Comparison of ENCODE assay signal across 8 mouse cellular contexts in the genomic region with DNA sequence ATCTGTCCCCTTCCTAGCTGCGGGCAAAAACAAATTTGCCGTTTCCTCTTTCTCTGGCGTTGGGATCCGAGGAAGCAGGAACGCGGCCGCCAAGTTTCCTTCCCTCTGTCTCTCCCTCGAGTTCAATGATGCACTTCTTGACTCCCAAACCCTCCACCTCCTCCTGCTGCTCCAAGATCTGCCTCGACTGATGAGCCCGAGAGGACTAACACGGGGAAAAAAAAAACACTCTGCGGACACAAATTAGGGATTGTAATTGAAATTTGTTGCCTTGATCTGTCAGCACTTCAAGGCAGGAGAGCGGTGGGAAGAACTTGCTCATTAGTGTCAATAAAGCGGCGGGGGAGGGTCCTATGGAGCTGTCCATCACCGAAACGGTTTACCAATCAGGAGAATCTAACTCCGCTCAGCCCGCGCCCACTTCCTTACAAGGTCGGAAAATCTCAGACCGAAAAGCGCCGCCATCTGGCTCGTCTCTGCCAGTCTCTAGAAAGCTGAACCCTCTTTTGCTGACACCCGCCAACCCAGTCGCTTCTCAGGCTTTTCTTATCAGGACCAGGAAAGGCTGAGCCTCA. TPM values are rescaled to one million over a fixed set of nuclear protein-coding genes. Genes with fewer than 3 reads are reported as not detected.
DNase-seq lines count a peak whose midpoint lies in the region; ATAC-seq and TF ChIP-seq lines count a peak whose summit lies in the region.

Gene Tbx18, minus strand, starts transcription at position 300 of the 575 bp plus-strand sequence.

- H3K4me1 ChIP-seq in ES-Bruce4 (ENCODE audit: control insufficient read depth, insufficient read depth, low read length), result no peaks in the 10 kb centered on the region
- 0 out of 2 replicates have a peak, but pooled peaks cover 2% of the 10 kb centered on the region for H3K4me1 ChIP-seq in heart, embryonic 16.5 days (ENCODE audit: control insufficient read depth, insufficient read depth, low read length)

- H3K4me3 ChIP-seq in ES-Bruce4 (ENCODE audit: low read depth, low read length), result peak within 1 kb of the TSS; percentile 65
- peak within 1 kb of the TSS; percentile 76 for H3K4me3 ChIP-seq in heart, embryonic 16.5 days (ENCODE audit: low read length)

- no peak for TF ChIP-seq POLR2A in ES-Bruce4 (IDR thresholded peaks at IDR 0.05; ENCODE audit: insufficient read depth, low read length)

- H3K27me3 ChIP-seq in ES-Bruce4 (ENCODE audit: control insufficient read depth, insufficient read depth, low read length, poor library complexity, severe bottlenecking), result peaks cover 42% of the 10 kb centered on the region
- peaks cover 42% of the 10 kb centered on the region for H3K27me3 ChIP-seq in heart, embryonic 16.5 days (ENCODE audit: control insufficient read depth, insufficient read depth, low read length)

- no peak for TF ChIP-seq EP300 in ES-Bruce4 (IDR thresholded peaks at IDR 0.05; ENCODE audit: insufficient read depth, low read depth, low read length)

- peak; percentile 89 for ATAC-seq in heart, embryonic 16.5 days (replicated peaks; ENCODE audit: extremely low read depth, insufficient read depth, low FRiP score)
- peak; percentile 48 for ATAC-seq in megakaryocyte progenitor cell, adult 5-6 weeks (replicated peaks; ENCODE audit: poor library complexity)

- H3K36me3 ChIP-seq in ES-Bruce4 (ENCODE audit: control insufficient read depth, insufficient read depth, low read length, poor library complexity, severe bottlenecking), result no peaks in the 10 kb centered on the region
- H3K36me3 ChIP-seq in heart, embryonic 16.5 days (ENCODE audit: control insufficient read depth, insufficient read depth), result no peaks in the 10 kb centered on the region

- DNase-seq in adipocyte (ENCODE audit: low spot score), result peak; percentile 97
- DNase-seq in fibroblast of lung, adult 2 months (ENCODE audit: low read depth), result peak; percentile 77
- DNase-seq in kidney, postnatal 4 days, result peak; percentile 81 to 88
- DNase-seq in testis, postnatal 14 days (ENCODE audit: low spot score), result peak; percentile 66
- DNase-seq in thymus, postnatal 25 days, result no peak

- peak; percentile 45 for TF ChIP-seq CTCF in ES-Bruce4 (IDR thresholded peaks at IDR 0.05; ENCODE audit: low read depth, low read length)

- peak within 1 kb of the TSS; percentile 62 for H3K4me2 ChIP-seq in heart, embryonic 16.5 days (ENCODE audit: low read depth, low read length)

- H3K9me3 ChIP-seq in ES-Bruce4 (replicated peaks; ENCODE audit: control insufficient read depth, insufficient read depth, low read length, poor library complexity, severe bottlenecking), result no peaks in the 10 kb centered on the region
- H3K9me3 ChIP-seq in heart, embryonic 16.5 days (replicated peaks; ENCODE audit: control insufficient read depth, low read length), result no peaks in the 10 kb centered on the region

- peak within 1 kb of the TSS; percentile 63 for H3K9ac ChIP-seq in ES-Bruce4 (ENCODE audit: low read depth, poor library complexity, severe bottlenecking)
- H3K9ac ChIP-seq in heart, embryonic 16.5 days (ENCODE audit: low read length), result peak within 1 kb of the TSS; percentile 91

- no peak within 1 kb of the TSS for H3K27ac ChIP-seq in ES-Bruce4 (ENCODE audit: insufficient read depth, low read length)
- H3K27ac ChIP-seq in heart, embryonic 16.5 days (ENCODE audit: low read length), result peak within 1 kb of the TSS; percentile 85

- under 1% methylated on average over 27 of the region's 27 CpGs for WGBS in heart, embryonic 16.5 days

RNA-seq across cellular contexts. Expression of gene Tbx18, which starts in this region (rescaled TPM):
- not detected in 2 replicates for polyA plus RNA-seq in ES-Bruce4 (2011; ENCODE audit: insufficient read depth, insufficient read length, low read depth, missing spikeins)
- 7.5 and 8.4 TPM in 2 replicates for polyA plus RNA-seq in heart, embryonic 16.5 days (2015; fragmentation: Nextera tagmentation; extraction: Ambion mirVana)
- total RNA-seq in megakaryocyte progenitor cell, adult 5-6 weeks (2015), result not detected in 2 replicates
- total RNA-seq in megakaryocyte progenitor cell, adult 5-6 weeks (2017), result not detected in 2 replicates

Comparison
In these comparisons a context has a peak if more than half of its experiments do, and no peak if none do; other contexts are left out.
1. Peak in ATAC-seq in megakaryocyte progenitor cell, adult 5-6 weeks; RNA of the gene not detected or under 1 TPM.